Mouse (Mus musculus) olfactory bulb, adult 2 months (tissue): ENCODE measurements around the gene Gorab. TPM values are rescaled to one million over a fixed set of nuclear protein-coding genes. Genes with fewer than 3 reads are reported as not detected.

Experiments used
- H3K27ac ChIP-seq: fragments of 200-500 bp; 2 replicates; pipeline ENCODE4 v1.5.1; 2012; ENCODE audit warnings: low read depth, low read length; ENCODE audit not compliant: insufficient read depth
- H3K4me1 ChIP-seq: fragments of 200-500 bp; 2 replicates; pipeline ENCODE4 v1.6.1; 2012; ENCODE audit warnings: low read length; ENCODE audit not compliant: control insufficient read depth, insufficient read depth
- H3K4me3 ChIP-seq: fragments of 200-500 bp; 2 replicates; pipeline ENCODE4 v1.5.1; 2012; ENCODE audit warnings: mild to moderate bottlenecking, low read depth, low read length, moderate library complexity; ENCODE audit not compliant: insufficient read depth
- CTCF ChIP-seq: fragments of 200-500 bp; IDR thresholded peaks from 2 replicates; pipeline ENCODE4 v1.5.1; 2012; ENCODE audit warnings: low read depth, mild to moderate bottlenecking, low read length, moderate library complexity; ENCODE audit not compliant: insufficient read depth
- POLR2A ChIP-seq: fragments of 200-500 bp; IDR thresholded peaks from 2 replicates; pipeline ENCODE4 v1.6.1; 2012; ENCODE audit warnings: mild to moderate bottlenecking, low read depth, low read length, moderate library complexity; ENCODE audit not compliant: insufficient read depth
- WGBS: fragments of 180-500 bp; shearing (Covaris S2); methylation state at CpG from one replicate; pipeline ENCODE4 v1.1.7; 2018; 5-methylcytosine and 5-hydroxymethylcytosine counted together
- polyA plus RNA-seq: library from polyadenylated mRNA; stranded (reverse); fragments of >200 nt; gene quantifications from 2 replicates; pipeline ENCODE4 v1.2.4, GENCODE M21; 2012; ENCODE audit warnings: low replicate concordance; ENCODE audit not compliant: missing spikeins, insufficient read depth, insufficient read length

Gene Gorab
- polyA plus RNA-seq, 1 experiment = not detected

- Histone ChIP-seq H3K4me1 (peaks cover 6% of the 10 kb centered on the region; the same call in 1 of the 2 replicates), H3K27ac (no peak overlapping the region), H3K4me3 (no peak overlapping the region)
- TF ChIP-seq CTCF (no peak), POLR2A (no peak)
- WGBS = 45% methylated on average over 5 of the region's 5 CpGs
These were observed 42.1 kb downstream of the Gorab start for GRCm38 (mm10) chr1:163361376-163361775.

- H3K27ac ChIP-seq = no peak overlapping the region
- no peak for TF ChIP-seq POLR2A
- TF ChIP-seq CTCF = no peak
- H3K4me3 ChIP-seq = no peak overlapping the region
- 62% methylated on average over 6 of the region's 6 CpGs for WGBS
- peaks cover 6% of the 10 kb centered on the region; the same call in 1 of the 2 replicates for H3K4me1 ChIP-seq
These were observed 42.7 kb downstream of the Gorab start for GRCm38 (mm10) chr1:163360796-163361195.

GRCm38 (mm10) chr1:163359521-163359920 is 43.9 kb downstream of the Gorab start:
- no peak for TF ChIP-seq CTCF
- TF ChIP-seq POLR2A = no peak
- Histone ChIP-seq H3K27ac (no peak overlapping the region), H3K4me3 (no peak overlapping the region), H3K4me1 (peaks cover 6% of the 10 kb centered on the region; the same call in 1 of the 2 replicates)
- 92% methylated on average over 3 of the region's 3 CpGs for WGBS

- H3K27ac ChIP-seq = no peak overlapping the region
- WGBS = 79% methylated on average over 7 of the region's 7 CpGs
- no peak overlapping the region for H3K4me3 ChIP-seq
- H3K4me1 ChIP-seq = peaks cover 6% of the 10 kb centered on the region; the same call in 1 of the 2 replicates
- no peak for TF ChIP-seq POLR2A
- no peak for TF ChIP-seq CTCF
These were observed 45.3 kb downstream of the Gorab start for GRCm38 (mm10) chr1:163358165-163358564.

GRCm38 (mm10) chr1:163357733-163358132 is 45.7 kb downstream of the Gorab start:
- TF ChIP-seq CTCF (no peak), POLR2A (no peak)
- H3K4me3 ChIP-seq = no peak overlapping the region
- 47% methylated on average over 6 of the region's 6 CpGs for WGBS
- H3K27ac ChIP-seq = no peak overlapping the region
- H3K4me1 ChIP-seq = peaks cover 6% of the 10 kb centered on the region; the same call in 1 of the 2 replicates

GRCm38 (mm10) chr1:163356167-163356566 is 47.3 kb downstream of the Gorab start:
- Histone ChIP-seq H3K4me3 (no peak overlapping the region), H3K27ac (no peak overlapping the region), H3K4me1 (no peaks in the 10 kb centered on the region)
- TF ChIP-seq POLR2A (no peak), CTCF (no peak)
- 56% methylated on average over 4 of the region's 4 CpGs for WGBS

GRCm38 (mm10) chr1:163355626-163356156 is 47.8 kb downstream of the Gorab start:
- H3K27ac ChIP-seq = no peak overlapping the region
- H3K4me3 ChIP-seq = no peak overlapping the region
- 52% methylated on average over 3 of the region's 3 CpGs for WGBS
- no peaks in the 10 kb centered on the region for H3K4me1 ChIP-seq
- TF ChIP-seq CTCF (no peak), POLR2A (no peak)

GRCm38 (mm10) chr1:163350988-163351387 is 52.5 kb downstream of the Gorab start:
- Histone ChIP-seq H3K4me1 (no peaks in the 10 kb centered on the region), H3K4me3 (no peak overlapping the region), H3K27ac (no peak overlapping the region)
- 80% methylated on average over 3 of the region's 3 CpGs for WGBS
- TF ChIP-seq POLR2A (no peak), CTCF (no peak)

- 60% methylated on average over 5 of the region's 5 CpGs for WGBS
- Histone ChIP-seq H3K27ac (no peak overlapping the region), H3K4me1 (no peaks in the 10 kb centered on the region), H3K4me3 (no peak overlapping the region)
- no peak for TF ChIP-seq POLR2A
- TF ChIP-seq CTCF = no peak
These were observed 57.9 kb downstream of the Gorab start for GRCm38 (mm10) chr1:163345541-163345940.
